26 mouse cellular contexts compared by ENCODE assay signal in the genomic region with DNA sequence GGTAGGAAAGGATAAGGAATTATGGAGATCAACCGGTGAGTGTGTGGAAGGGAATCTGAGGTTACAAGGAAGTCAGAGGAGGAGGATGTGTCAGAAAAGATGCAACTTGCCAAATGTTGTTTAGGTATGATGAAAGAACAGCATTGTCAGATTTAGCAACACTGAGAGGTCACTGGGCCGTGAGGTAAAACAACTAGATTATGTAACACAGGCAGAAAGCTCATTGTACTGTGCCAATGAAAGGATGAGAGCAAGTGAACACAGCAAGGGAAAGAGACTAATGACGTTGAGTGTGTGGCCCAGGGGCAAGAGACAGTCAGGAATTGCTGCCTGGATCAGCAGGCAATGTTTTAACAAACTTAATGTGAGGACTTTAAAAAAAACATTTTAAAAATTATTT. TPM values are rescaled to one million over a fixed set of nuclear protein-coding genes. Genes with fewer than 3 reads are reported as not detected.
DNase-seq lines count a peak whose midpoint lies in the region; ATAC-seq and TF ChIP-seq lines count a peak whose summit lies in the region.
"Had no signal": no experiment of that assay in that cellular context is flagged by ENCODE, and none has a peak within 500 bp of the region (broad histone marks: within the 10 kb centered on the region; RNA-seq: fewer than 3 reads in every experiment).

No protein-coding gene starts in this region.

- H3K27me3 ChIP-seq in liver, embryonic 16.5 days (ENCODE audit: control insufficient read depth, insufficient read depth, low read depth, low read length), result no peaks in the 10 kb centered on the region
- no peaks in the 10 kb centered on the region for H3K27me3 ChIP-seq in liver, embryonic 12.5 days (replicated peaks)
- no peaks in the 10 kb centered on the region for H3K27me3 ChIP-seq in cerebellum, adult 2 months (ENCODE audit: control insufficient read depth, insufficient read depth, low read length)
- H3K27me3 ChIP-seq: embryonic facial prominence, embryonic 13.5 days; limb, embryonic 15.5 days; midbrain, embryonic 13.5 days; Patski; stomach, embryonic 15.5 days had no signal

- 41% methylated on average over 3 of the region's 3 CpGs for WGBS in liver, embryonic 16.5 days (ENCODE audit: insufficient replicate concordance)
- WGBS in liver, embryonic 12.5 days (ENCODE audit: insufficient replicate concordance), result 46% methylated on average over 3 of the region's 3 CpGs
- 71% methylated on average over 3 of the region's 3 CpGs for WGBS in cerebellum, adult 2 months

- H3K4me1 ChIP-seq in liver, embryonic 16.5 days (ENCODE audit: control insufficient read depth, low read depth, low read length), result no peaks in the 10 kb centered on the region
- H3K4me1 ChIP-seq in liver, embryonic 12.5 days, result no peaks in the 10 kb centered on the region
- no peaks in the 10 kb centered on the region for H3K4me1 ChIP-seq in cerebellum, adult 2 months (ENCODE audit: control insufficient read depth, insufficient read depth, low read length)
- H3K4me1 ChIP-seq: embryonic facial prominence, embryonic 13.5 days; limb, embryonic 15.5 days; midbrain, embryonic 13.5 days; stomach, embryonic 15.5 days had no signal

- no peak for TF ChIP-seq POLR2A in cerebellum, adult 2 months (IDR thresholded peaks at IDR 0.05; ENCODE audit: borderline replicate concordance, insufficient read depth, low read length)

- peak; percentile 9 for DNase-seq in adrenal gland, postnatal 10 days
- no peak for DNase-seq in adrenal gland, postnatal 25 days
- DNase-seq in Muller cell, postnatal 12 days (ENCODE audit: inconsistent ontology term), result peak; percentile 31
- no peak for DNase-seq in cerebellum, adult 2 months
- no peak for DNase-seq in urinary bladder, postnatal 25 days (ENCODE audit: low spot score)
- DNase-seq: B cell, adult 2 months; cerebellum, adult 18-20 months; layer of hippocampus, postnatal 36 days; lung, postnatal 14 days; right cerebral cortex, adult 18-20 months; thymus, adult 2 months had no signal

- H3K4me3 ChIP-seq in liver, embryonic 16.5 days (ENCODE audit: low read depth, low read length), result no peak overlapping the region
- H3K4me3 ChIP-seq in liver, embryonic 12.5 days, result no peak overlapping the region
- H3K4me3 ChIP-seq in cerebellum, adult 2 months (replicated peaks; ENCODE audit: insufficient read depth, low read depth, low read length), result no peak overlapping the region
- H3K4me3 ChIP-seq: embryonic facial prominence, embryonic 13.5 days; limb, embryonic 15.5 days; midbrain, embryonic 13.5 days; stomach, embryonic 15.5 days had no signal

- TF ChIP-seq CTCF in cerebellum, adult 2 months (IDR thresholded peaks at IDR 0.05; ENCODE audit: borderline replicate concordance, insufficient read depth, low read depth, low read length), result no peak

- H3K9me3 ChIP-seq in liver, embryonic 16.5 days (replicated peaks; ENCODE audit: control insufficient read depth, low read length), result no peaks in the 10 kb centered on the region
- no peaks in the 10 kb centered on the region for H3K9me3 ChIP-seq in liver, embryonic 12.5 days (replicated peaks)
- H3K9me3 ChIP-seq: embryonic facial prominence, embryonic 13.5 days; limb, embryonic 15.5 days; midbrain, embryonic 13.5 days; stomach, embryonic 15.5 days had no signal

- H3K27ac ChIP-seq in liver, embryonic 16.5 days (ENCODE audit: low read length), result no peak overlapping the region
- no peak overlapping the region for H3K27ac ChIP-seq in liver, embryonic 12.5 days
- H3K27ac ChIP-seq in cerebellum, adult 2 months (ENCODE audit: insufficient read depth, low read length), result no peak overlapping the region
- H3K27ac ChIP-seq: embryonic facial prominence, embryonic 13.5 days; limb, embryonic 15.5 days; midbrain, embryonic 13.5 days; stomach, embryonic 15.5 days had no signal

- peak; percentile 30; the same call in 1 of the 2 replicates for ATAC-seq in liver, embryonic 16.5 days (ENCODE audit: low read depth)
- no peak for ATAC-seq in liver, embryonic 12.5 days
- ATAC-seq in megakaryocyte, adult 5-6 weeks (ENCODE audit: poor library complexity, severe bottlenecking), result peak; percentile 97
- ATAC-seq: activated CD4-positive, CD25-positive, alpha-beta regulatory T cell, adult 4 months; inflammation-experienced regulatory T-cells, adult 6 months; midbrain, embryonic 13.5 days; Patski had no signal

- H3K36me3 ChIP-seq in liver, embryonic 16.5 days (ENCODE audit: control insufficient read depth, insufficient read depth), result no peaks in the 10 kb centered on the region
- H3K36me3 ChIP-seq in liver, embryonic 12.5 days, result no peaks in the 10 kb centered on the region
- H3K36me3 ChIP-seq: embryonic facial prominence, embryonic 13.5 days; limb, embryonic 15.5 days; midbrain, embryonic 13.5 days; stomach, embryonic 15.5 days had no signal

- no peak overlapping the region for H3K4me2 ChIP-seq in liver, embryonic 16.5 days (ENCODE audit: low read depth, low read length)
- no peak overlapping the region for H3K4me2 ChIP-seq in liver, embryonic 12.5 days
- H3K4me2 ChIP-seq: embryonic facial prominence, embryonic 13.5 days; limb, embryonic 15.5 days; midbrain, embryonic 13.5 days; stomach, embryonic 15.5 days had no signal

- H3K9ac ChIP-seq in liver, embryonic 16.5 days (ENCODE audit: low read depth, low read length), result no peak overlapping the region
- H3K9ac ChIP-seq in liver, embryonic 12.5 days, result no peak overlapping the region
- H3K9ac ChIP-seq: embryonic facial prominence, embryonic 13.5 days; limb, embryonic 15.5 days; midbrain, embryonic 13.5 days; stomach, embryonic 15.5 days had no signal

RNA-seq across cellular contexts. Expression of a gene that starts 55.2 kb away (rescaled TPM):
- not detected for total RNA-seq in adrenal gland, postnatal 10 days (2021)
- not detected in 2 replicates for total RNA-seq in adrenal gland, postnatal 25 days (2021)
- not detected in 2 replicates for polyA plus RNA-seq in liver, embryonic 16.5 days (2015; fragmentation: Nextera tagmentation; extraction: Ambion mirVana)
- polyA plus RNA-seq in liver, embryonic 12.5 days (2016; fragmentation: Nextera tagmentation; extraction: Ambion mirVana), result not detected in 2 replicates
- total RNA-seq in megakaryocyte, adult 5-6 weeks (2015), result not detected in 2 replicates
- not detected in 2 replicates for total RNA-seq in megakaryocyte, adult 5-6 weeks (2017)
- polyA plus RNA-seq in cerebellum, adult 2 months (2012; rRNA removed), result not detected in 2 replicates
- total RNA-seq: gastrocnemius, adult 8-10 months; layer of hippocampus, postnatal 36 days; left cerebral cortex, postnatal 25 days had no signal
- polyA plus RNA-seq: activated CD4-positive, CD25-positive, alpha-beta regulatory T cell, adult 4 months; cortical plate, adult 2 months; embryonic facial prominence, embryonic 13.5 days; heart, postnatal 0 days; inflammation-experienced regulatory T-cells, adult 6 months; limb, embryonic 15.5 days; midbrain, embryonic 13.5 days; Patski; stomach, embryonic 15.5 days; urinary bladder, adult 2 months had no signal

Comparison
In these comparisons a context has a peak if more than half of its experiments do, and no peak if none do; other contexts are left out.
1. DNase-seq: peak in adrenal gland, postnatal 10 days (single experiment) and Muller cell, postnatal 12 days (single experiment); none in adrenal gland, postnatal 25 days (single experiment), cerebellum, adult 2 months (0 of 2) and urinary bladder, postnatal 25 days (single experiment).